Mouse (Mus musculus) gastrocnemius, postnatal 4 days (tissue): ENCODE data around the gene Kdm2a. TPM values are rescaled to one million over a fixed set of nuclear protein-coding genes. Genes with fewer than 3 reads are reported as not detected.
"Not testable (repeated sequence)": the region's sequence is repeated elsewhere in the genome, so short reads cannot be mapped to it uniquely, and the experiment has no call there.

Source experiments
- DNase-seq, 2 experiments: peaks; one replicate each; pipeline ENCODE4 v3.0.0; 2021 to 2022; ENCODE audit warnings: low spot score in 2 of 2, mixed read lengths in 2 of 2
- total RNA-seq, 2 experiments: library from RNA; stranded (reverse); gene quantifications; 2 replicates each; pipeline ENCODE4 v1.2.3; 2021

The Kdm2a gene
- total RNA-seq, 2 experiments from 2014 or later: 50.9 to 66.8 TPM

GRCm38 (mm10) chr19:4417713-4418112 lies 19.6 kb upstream of the Kdm2a start:
- no peak for DNase-seq

GRCm38 (mm10) chr19:4417183-4417582 lies 19.1 kb upstream of the Kdm2a start:
- peak in 1 of 2 experiments; percentile 70 for DNase-seq

GRCm38 (mm10) chr19:4414631-4415030 lies 16.5 kb upstream of the Kdm2a start:
- no peak for DNase-seq

- no peak for DNase-seq
Measured at GRCm38 (mm10) chr19:4409062-4409461, 11.0 kb upstream of the Kdm2a start.

- DNase-seq: no peak
Measured at GRCm38 (mm10) chr19:4404840-4405239, 6.8 kb upstream of the Kdm2a start.

GRCm38 (mm10) chr19:4398959-4399358 lies 874 bp upstream of the Kdm2a start:
- DNase-seq: no peak

GRCm38 (mm10) chr19:4398630-4398948 lies 504 bp upstream of the Kdm2a start:
- DNase-seq: no peak

- peak; percentile 93 to 97 for DNase-seq
Measured at GRCm38 (mm10) chr19:4396998-4397797, 887 bp downstream of the Kdm2a start.

- peak; percentile 25 to 39 for DNase-seq
Measured at GRCm38 (mm10) chr19:4396081-4396997, 1.7 kb downstream of the Kdm2a start.

GRCm38 (mm10) chr19:4387276-4387675 lies 10.8 kb downstream of the Kdm2a start:
- DNase-seq: no peak

GRCm38 (mm10) chr19:4385026-4385425 lies 13.1 kb downstream of the Kdm2a start:
- no peak for DNase-seq

- no peak for DNase-seq
Measured at GRCm38 (mm10) chr19:4384322-4384721, 13.8 kb downstream of the Kdm2a start.

GRCm38 (mm10) chr19:4383306-4383705 lies 14.8 kb downstream of the Kdm2a start:
- no peak for DNase-seq

- DNase-seq: not testable (repeated sequence)
Measured at GRCm38 (mm10) chr19:4382303-4382702, 15.8 kb downstream of the Kdm2a start.

- no peak for DNase-seq
Measured at GRCm38 (mm10) chr19:4370656-4371055, 27.4 kb downstream of the Kdm2a start.

GRCm38 (mm10) chr19:4370254-4370653 lies 27.8 kb downstream of the Kdm2a start:
- no peak for DNase-seq

- DNase-seq: no peak
Measured at GRCm38 (mm10) chr19:4349455-4349854, 48.6 kb downstream of the Kdm2a start.

- DNase-seq: no peak
Measured at GRCm38 (mm10) chr19:4346479-4346878, 51.6 kb downstream of the Kdm2a start.

GRCm38 (mm10) chr19:4338162-4338561 lies 59.9 kb downstream of the Kdm2a start:
- DNase-seq: peak in 1 of 2 experiments; percentile 40

GRCm38 (mm10) chr19:4333791-4334190 lies 64.3 kb downstream of the Kdm2a start:
- DNase-seq: peak; percentile 85 to 95

- peak in 1 of 2 experiments; percentile 31 for DNase-seq
Measured at GRCm38 (mm10) chr19:4333100-4333775, 64.8 kb downstream of the Kdm2a start.

GRCm38 (mm10) chr19:4332653-4333052 lies 65.4 kb downstream of the Kdm2a start:
- no peak for DNase-seq
